Mouse (Mus musculus) hindbrain, embryonic 10.5 days (tissue): ENCODE data around the gene Stxbp3. TPM values are rescaled to one million over a fixed set of nuclear protein-coding genes. Genes with fewer than 3 reads are reported as not detected.
"Not testable (repeated sequence)": the region's sequence is repeated elsewhere in the genome, so short reads cannot be mapped to it uniquely, and the experiment has no call there.

Experiments used
- DNase-seq: peaks from one replicate; pipeline ENCODE4 v3.0.0-alpha.2; 2017; ENCODE audit warnings: low spot score
- H3K27ac ChIP-seq: fragments of 300-500 bp; sonication (generic); 2 replicates; pipeline ENCODE4 v1.5.1; 2016; ENCODE audit warnings: mild to moderate bottlenecking, moderate library complexity
- H3K27me3 ChIP-seq: fragments of 300-500 bp; sonication (generic); 2 replicates; pipeline ENCODE4 v1.6.1; 2016; ENCODE audit warnings: mild to moderate bottlenecking; ENCODE audit not compliant: poor library complexity, insufficient read depth, severe bottlenecking
- H3K36me3 ChIP-seq: fragments of 300-500 bp; sonication (generic); 2 replicates; pipeline ENCODE4 v1.6.1; 2016; ENCODE audit warnings: mild to moderate bottlenecking, moderate library complexity
- H3K4me1 ChIP-seq: fragments of 300-500 bp; sonication (generic); replicated peaks from 2 replicates; pipeline ENCODE4 v1.6.1; 2016; ENCODE audit warnings: mild to moderate bottlenecking
- H3K4me3 ChIP-seq: fragments of 300-500 bp; sonication (generic); 2 replicates; pipeline ENCODE4 v1.5.1; 2016; ENCODE audit warnings: mild to moderate bottlenecking, moderate library complexity
- H3K9me3 ChIP-seq: fragments of 300-500 bp; sonication (generic); 2 replicates; pipeline ENCODE4 v1.6.1; 2016; ENCODE audit warnings: mild to moderate bottlenecking, moderate library complexity
- WGBS: fragments of 180-500 bp; shearing (Covaris S2); methylation state at CpG from one replicate; pipeline ENCODE4 v1.1.7; 2016; 5-methylcytosine and 5-hydroxymethylcytosine counted together
- polyA plus RNA-seq: library from polyadenylated mRNA; unstranded; fragments of >200 nt; fragmentation: Nextera tagmentation; extraction: Ambion mirVana; gene quantifications from 2 replicates; pipeline ENCODE4 v1.2.1, GENCODE M21; 2016

Stxbp3 gene
- polyA plus RNA-seq, 1 experiment from 2014 or later, result 18.9 TPM

DNA sequence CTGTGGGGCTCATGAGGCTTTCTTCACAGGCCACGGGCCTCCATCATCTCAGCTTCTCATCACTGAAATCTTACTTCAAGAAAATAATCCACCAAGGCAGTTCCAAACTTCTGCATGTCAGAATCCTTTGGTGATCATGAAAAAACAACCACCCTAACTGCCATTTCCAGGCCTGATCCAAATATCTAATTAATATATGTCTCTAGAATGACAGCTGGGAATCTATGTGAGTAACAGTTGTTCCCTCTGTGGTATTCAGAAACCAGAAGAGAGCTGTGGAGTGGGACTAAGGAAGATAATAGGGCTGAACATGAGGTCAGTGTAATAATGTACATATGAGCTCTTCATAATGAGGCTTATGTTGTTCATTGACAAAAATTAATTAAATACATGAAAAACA lies 12.9 kb upstream of the Stxbp3 start:
- H3K36me3 ChIP-seq, result no peaks in the 10 kb centered on the region
- no peak overlapping the region for H3K27ac ChIP-seq
- WGBS, result 85% methylated on average over 1 of the region's 1 CpGs

DNA sequence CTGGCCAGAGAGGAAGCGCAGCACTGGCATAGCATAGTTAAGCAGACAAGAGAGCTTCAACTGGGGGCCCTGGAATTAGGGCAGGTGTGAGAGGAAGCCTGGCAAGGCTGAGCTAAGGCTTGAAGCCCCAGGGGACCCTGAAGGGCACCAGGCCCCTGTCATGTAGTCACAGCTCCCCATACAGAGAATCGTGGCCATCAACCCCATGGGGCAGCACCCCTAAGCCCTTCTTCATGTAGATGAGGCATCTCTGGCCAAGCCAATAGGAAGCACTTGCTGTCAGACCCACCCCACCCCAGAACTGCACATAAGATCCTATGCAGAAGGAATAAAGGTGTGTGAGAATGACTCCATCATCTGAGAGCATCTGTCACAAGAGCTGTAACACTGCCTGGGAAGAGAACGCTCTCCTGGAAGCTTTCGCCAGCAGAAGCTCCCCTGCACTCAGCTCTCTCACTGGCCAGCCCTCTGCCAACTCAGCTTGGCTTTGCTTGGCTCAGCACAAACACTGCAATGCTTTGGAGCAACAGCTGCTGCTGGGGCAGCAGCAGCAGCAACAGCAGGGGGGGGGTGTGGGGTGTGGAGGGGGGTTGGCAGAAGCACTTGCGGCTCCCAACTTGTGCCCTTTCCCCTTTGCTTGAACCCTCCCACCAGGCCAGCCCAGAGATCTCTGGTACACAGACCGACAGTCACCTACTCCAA lies 11.8 kb upstream of the Stxbp3 start:
- H3K27me3 ChIP-seq, result no peaks in the 10 kb centered on the region
- H3K27ac ChIP-seq, result no peak overlapping the region
- 50% methylated on average over 6 of the region's 6 CpGs for WGBS
- peaks cover 23% of the 10 kb centered on the region for H3K4me1 ChIP-seq
- H3K4me3 ChIP-seq, result no peak overlapping the region
- H3K9me3 ChIP-seq, result no peaks in the 10 kb centered on the region
- no peaks in the 10 kb centered on the region for H3K36me3 ChIP-seq
- DNase-seq, result no peak

More for the DNA sequence above, 12.9 kb upstream of the Stxbp3 start:
- DNase-seq, result no peak
- Histone ChIP-seq H3K9me3 (no peaks in the 10 kb centered on the region), H3K4me1 (peaks cover 29% of the 10 kb centered on the region), H3K4me3 (no peak overlapping the region), H3K27me3 (no peaks in the 10 kb centered on the region)

DNA sequence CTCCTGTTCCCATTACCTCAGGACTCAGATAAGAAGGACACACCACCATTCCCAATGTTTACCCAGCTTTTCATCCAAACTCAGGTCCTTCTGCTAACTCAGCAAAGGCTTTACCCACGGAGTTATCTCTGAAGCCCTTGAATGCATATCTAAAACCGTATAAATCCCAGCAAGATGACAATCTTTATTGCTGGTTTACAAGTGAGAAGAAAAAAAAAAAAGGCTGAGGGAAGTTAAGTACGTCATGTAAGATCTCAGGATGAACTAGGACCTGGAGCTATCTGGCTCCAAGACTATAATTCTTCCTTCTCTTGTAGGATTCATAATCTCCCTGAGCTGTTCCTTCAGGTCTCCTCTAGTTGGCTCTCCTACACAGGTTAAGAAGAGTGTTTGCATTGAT lies 11.2 kb upstream of the Stxbp3 start:
- H3K27ac ChIP-seq, result no peak overlapping the region
- no peak for DNase-seq
- no peaks in the 10 kb centered on the region for H3K36me3 ChIP-seq
- H3K4me1 ChIP-seq, result peaks cover 18% of the 10 kb centered on the region
- no peaks in the 10 kb centered on the region for H3K9me3 ChIP-seq
- H3K27me3 ChIP-seq, result no peaks in the 10 kb centered on the region
- WGBS, result 89% methylated on average over 3 of the region's 3 CpGs
- H3K4me3 ChIP-seq, result no peak overlapping the region

DNA sequence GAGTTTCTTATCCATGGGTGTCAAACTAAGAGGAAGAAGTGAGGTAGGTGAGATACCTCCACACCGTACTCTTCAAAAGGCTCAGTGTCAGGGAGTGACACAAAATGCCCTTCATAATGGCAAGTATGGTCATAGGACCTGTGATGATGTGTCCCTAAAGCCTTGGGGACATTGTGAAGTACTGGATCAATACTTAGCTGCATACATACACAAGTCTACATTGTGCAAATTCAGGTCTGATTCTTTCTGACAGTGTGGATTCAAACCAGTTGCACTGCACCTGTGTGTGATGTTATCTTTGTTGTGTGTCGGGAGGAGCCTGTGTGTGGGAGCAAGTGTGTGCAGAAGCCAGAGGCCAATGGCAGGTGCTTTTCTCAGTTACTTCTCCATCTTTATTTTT lies 10.7 kb upstream of the Stxbp3 start:
- Histone ChIP-seq H3K27ac (no peak overlapping the region), H3K4me1 (peaks cover 18% of the 10 kb centered on the region), H3K36me3 (no peaks in the 10 kb centered on the region), H3K27me3 (no peaks in the 10 kb centered on the region), H3K9me3 (no peaks in the 10 kb centered on the region), H3K4me3 (no peak overlapping the region)
- no peak for DNase-seq
- WGBS, result 88% methylated on average over 2 of the region's 2 CpGs

DNA sequence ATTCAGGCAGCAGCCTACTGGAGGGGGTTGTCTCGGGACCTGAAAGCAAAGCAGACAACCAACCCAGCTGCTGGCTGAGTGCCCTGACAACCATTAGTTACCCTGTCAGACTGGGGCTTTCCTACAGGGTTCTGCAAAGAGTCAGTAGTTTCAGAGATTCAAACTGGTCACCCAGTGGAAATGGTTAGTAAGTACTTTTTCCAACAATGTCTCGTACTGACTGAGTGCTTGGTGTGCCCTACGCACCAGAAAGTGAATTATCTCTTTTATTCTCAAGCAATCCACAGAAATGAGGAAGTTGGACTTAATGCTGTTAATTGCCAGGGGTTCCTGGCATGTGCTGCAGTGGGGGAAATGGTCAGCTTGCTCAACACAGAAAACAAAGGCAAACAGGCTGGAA lies 10.2 kb upstream of the Stxbp3 start:
- H3K27me3 ChIP-seq, result no peaks in the 10 kb centered on the region
- H3K9me3 ChIP-seq, result no peaks in the 10 kb centered on the region
- no peak overlapping the region for H3K27ac ChIP-seq
- no peaks in the 10 kb centered on the region for H3K36me3 ChIP-seq
- peaks cover 12% of the 10 kb centered on the region for H3K4me1 ChIP-seq
- no peak for DNase-seq
- H3K4me3 ChIP-seq, result no peak overlapping the region
- WGBS, result 74% methylated on average over 3 of the region's 3 CpGs

DNA sequence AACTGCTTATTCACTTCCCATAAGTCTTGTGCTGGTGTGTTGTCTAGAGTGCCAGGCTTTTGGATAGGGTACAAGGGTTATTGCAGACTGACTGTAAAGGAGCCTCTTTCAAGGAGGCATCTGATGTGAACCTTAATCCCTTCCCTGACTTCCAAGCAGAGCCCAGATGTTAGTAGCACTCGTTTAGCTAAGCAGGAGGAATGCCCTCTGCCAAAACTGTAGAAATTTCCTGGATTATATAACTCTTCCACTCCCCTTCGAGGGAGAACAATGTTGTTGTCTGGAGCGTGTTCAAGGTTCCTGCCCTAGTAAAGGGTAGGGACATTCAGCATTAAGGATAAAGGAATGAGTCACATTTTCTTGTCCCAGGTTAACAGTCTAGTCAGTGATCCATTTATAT lies 6.3 kb upstream of the Stxbp3 start:
- DNase-seq, result no peak
- H3K36me3 ChIP-seq, result no peaks in the 10 kb centered on the region
- H3K27me3 ChIP-seq, result no peaks in the 10 kb centered on the region
- no peak overlapping the region for H3K27ac ChIP-seq
- WGBS, result 80% methylated on average over 3 of the region's 3 CpGs
- H3K9me3 ChIP-seq, result no peaks in the 10 kb centered on the region
- no peak overlapping the region for H3K4me3 ChIP-seq
- H3K4me1 ChIP-seq, result no peaks in the 10 kb centered on the region

DNA sequence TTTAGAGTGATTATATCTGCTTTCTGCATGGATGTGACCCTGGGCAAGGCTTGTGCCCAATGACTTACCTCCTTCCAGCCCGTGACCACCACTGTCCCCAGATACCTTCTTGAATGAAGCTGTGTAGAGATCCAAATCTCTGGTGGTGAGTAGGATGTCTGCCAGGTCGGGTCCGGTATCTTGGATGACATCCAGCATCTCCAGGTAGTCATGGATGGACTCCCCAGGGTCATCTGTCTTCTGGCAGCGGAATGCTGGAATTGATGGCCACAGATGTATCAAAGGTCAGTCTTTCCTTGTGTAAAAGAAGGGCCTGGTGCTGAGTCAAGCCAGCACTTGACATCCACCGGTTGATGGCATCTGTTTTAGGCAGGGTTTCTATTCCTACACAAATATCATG lies 4.2 kb upstream of the Stxbp3 start:
- no peaks in the 10 kb centered on the region for H3K9me3 ChIP-seq
- DNase-seq, result no peak
- peaks cover 2% of the 10 kb centered on the region for H3K4me1 ChIP-seq
- H3K36me3 ChIP-seq, result no peaks in the 10 kb centered on the region
- WGBS, result 82% methylated on average over 5 of the region's 5 CpGs
- H3K4me3 ChIP-seq, result no peak overlapping the region
- H3K27me3 ChIP-seq, result no peaks in the 10 kb centered on the region
- no peak overlapping the region for H3K27ac ChIP-seq

DNA sequence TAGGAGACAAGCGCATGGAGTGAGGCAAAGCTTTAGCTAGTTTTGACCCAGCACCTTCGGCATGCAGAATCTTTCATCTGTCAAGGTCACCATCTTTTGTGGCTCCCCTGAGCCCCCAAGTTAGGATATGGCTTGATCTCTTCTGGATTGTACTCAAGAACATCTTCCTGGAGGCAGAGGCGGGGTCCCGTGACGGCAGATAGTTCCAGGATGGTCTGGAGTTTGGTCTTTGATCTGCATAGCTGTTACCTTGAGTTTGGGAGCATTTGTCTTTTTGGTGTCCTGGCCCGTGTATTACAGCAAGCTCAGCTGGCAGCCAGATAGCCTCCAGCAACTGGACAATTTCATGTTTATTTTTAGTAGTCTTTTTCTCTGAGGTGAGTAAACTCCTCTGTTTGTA lies 3.7 kb upstream of the Stxbp3 start:
- DNase-seq, result no peak
- 93% methylated on average over 6 of the region's 6 CpGs for WGBS
- Histone ChIP-seq H3K27ac (no peak overlapping the region), H3K36me3 (no peaks in the 10 kb centered on the region), H3K9me3 (no peaks in the 10 kb centered on the region), H3K4me1 (peaks cover 7% of the 10 kb centered on the region), H3K4me3 (no peak overlapping the region), H3K27me3 (no peaks in the 10 kb centered on the region)

DNA sequence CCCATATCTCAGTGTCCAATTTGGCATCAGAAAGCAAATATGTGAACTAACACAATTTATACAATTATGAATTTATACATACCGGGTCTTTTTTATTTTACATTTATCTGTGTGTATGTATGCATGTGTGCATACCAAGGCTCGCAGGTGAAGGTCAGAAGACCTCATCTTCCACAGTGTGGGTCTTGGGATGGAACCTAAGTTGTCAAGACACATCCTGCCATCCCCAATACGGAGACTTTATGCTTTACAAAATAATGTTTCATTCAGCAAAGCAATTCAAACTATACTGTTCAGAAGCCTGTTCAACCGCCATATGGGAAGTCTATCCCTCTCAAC lies 359 bp upstream of the Stxbp3 start:
- Histone ChIP-seq H3K36me3 (peaks cover 7% of the 10 kb centered on the region; the same call in 1 of the 2 replicates), H3K9me3 (no peaks in the 10 kb centered on the region), H3K27me3 (no peaks in the 10 kb centered on the region), H3K27ac (no peak overlapping the region), H3K4me3 (peak overlapping the region; percentile 81), H3K4me1 (peaks cover 14% of the 10 kb centered on the region)
- no peak for DNase-seq
- 54% methylated on average over 4 of the region's 4 CpGs for WGBS

DNA sequence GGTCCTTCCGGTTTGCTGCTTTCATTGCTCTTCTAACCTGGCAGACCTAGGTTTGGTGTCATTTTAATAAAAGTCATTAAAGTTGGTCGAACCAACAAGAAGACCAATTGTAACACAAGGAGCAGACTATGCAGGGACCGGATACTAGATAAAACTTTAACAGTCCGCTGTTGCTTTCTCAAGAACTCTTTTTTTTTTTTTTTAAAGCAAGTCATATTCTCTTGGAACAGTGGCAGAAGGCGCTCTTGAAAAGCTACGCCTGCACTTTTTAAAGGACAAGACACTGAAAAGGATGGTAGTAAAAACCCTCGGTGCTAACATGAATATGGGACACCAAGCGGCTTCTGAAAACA lies 703 bp downstream of the Stxbp3 start:
- Histone ChIP-seq H3K4me3 (peak overlapping the region; percentile 81), H3K27ac (peak overlapping the region; percentile 90), H3K36me3 (peaks cover 7% of the 10 kb centered on the region; the same call in 1 of the 2 replicates), H3K9me3 (no peaks in the 10 kb centered on the region), H3K4me1 (peaks cover 14% of the 10 kb centered on the region), H3K27me3 (no peaks in the 10 kb centered on the region)
- 12% methylated on average over 8 of the region's 8 CpGs for WGBS
- no peak for DNase-seq

DNA sequence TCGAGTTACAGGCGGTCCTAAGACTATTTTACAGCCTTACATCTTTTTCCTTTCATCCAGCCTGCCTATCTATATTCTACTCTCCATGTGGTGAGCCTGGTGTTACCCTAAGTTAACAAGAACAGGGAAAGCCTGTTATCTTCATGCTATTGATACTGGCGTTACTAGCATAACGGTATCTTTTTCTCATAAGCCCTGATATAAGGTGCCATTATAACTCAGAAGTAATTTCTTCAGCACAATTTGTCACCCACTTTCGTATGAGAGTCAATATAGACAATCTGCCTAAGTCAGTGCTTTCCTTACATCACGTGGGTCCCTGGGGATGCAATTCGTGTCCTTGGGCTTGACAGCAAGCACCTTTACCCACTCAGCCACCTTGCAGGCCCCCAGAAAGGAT lies 1.3 kb downstream of the Stxbp3 start:
- no peaks in the 10 kb centered on the region for H3K9me3 ChIP-seq
- DNase-seq, result no peak
- no peak overlapping the region for H3K27ac ChIP-seq
- H3K4me3 ChIP-seq, result peak overlapping the region; percentile 81
- peaks cover 14% of the 10 kb centered on the region for H3K4me1 ChIP-seq
- no peaks in the 10 kb centered on the region for H3K27me3 ChIP-seq
- peaks cover 13% of the 10 kb centered on the region; the same call in 1 of the 2 replicates for H3K36me3 ChIP-seq
- WGBS, result 88% methylated on average over 7 of the region's 7 CpGs

DNA sequence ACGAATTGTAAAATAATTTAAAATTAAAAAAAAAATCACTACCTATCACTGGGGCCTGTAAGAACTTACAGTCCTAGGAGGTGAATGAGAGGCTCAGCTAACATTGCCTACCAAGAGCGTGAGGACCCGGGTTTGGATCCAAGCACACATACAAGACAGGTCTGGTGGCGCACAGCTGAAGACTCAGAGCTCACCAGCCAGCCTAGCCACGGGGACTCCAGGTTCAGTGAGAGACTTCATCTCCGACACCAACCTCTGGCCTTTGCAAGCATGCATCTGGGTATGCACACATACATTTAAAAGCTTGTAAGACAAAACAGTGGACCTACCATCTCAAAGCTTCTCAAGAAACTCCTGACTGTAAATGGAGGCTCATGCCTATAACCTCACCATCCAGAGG lies 3.4 kb downstream of the Stxbp3 start:
- DNase-seq, result no peak
- Histone ChIP-seq H3K4me1 (peaks cover 14% of the 10 kb centered on the region), H3K4me3 (no peak overlapping the region), H3K9me3 (no peaks in the 10 kb centered on the region), H3K27ac (no peak overlapping the region), H3K27me3 (no peaks in the 10 kb centered on the region), H3K36me3 (peaks cover 22% of the 10 kb centered on the region)
- WGBS, result 94% methylated on average over 6 of the region's 6 CpGs

DNA sequence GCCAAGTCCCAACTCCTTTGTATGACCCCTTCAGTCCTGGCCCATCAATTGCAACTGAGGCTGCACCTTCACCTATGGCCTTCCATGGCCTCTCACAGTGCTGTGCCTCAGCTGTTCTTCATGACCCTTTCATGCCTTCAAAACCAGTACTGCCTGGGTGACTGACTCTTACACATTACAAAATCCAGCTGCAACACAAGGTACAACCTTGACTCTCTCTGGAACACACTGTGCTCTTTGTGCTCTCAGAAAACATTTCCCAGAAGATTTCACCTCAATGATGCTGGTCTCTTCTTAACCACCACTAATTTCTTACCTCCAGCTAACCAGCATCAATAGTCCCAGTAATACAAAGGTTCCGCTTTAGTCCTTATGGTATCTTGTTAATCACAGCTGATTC lies 6.6 kb downstream of the Stxbp3 start:
- DNase-seq, H3K9me3 ChIP-seq, H3K4me3 ChIP-seq, H3K27ac ChIP-seq, H3K4me1 ChIP-seq, H3K27me3 ChIP-seq: not testable (repeated sequence)
- 97% methylated on average over 1 of the region's 1 CpGs for WGBS
- H3K36me3 ChIP-seq, result peaks cover 22% of the 10 kb centered on the region

DNA sequence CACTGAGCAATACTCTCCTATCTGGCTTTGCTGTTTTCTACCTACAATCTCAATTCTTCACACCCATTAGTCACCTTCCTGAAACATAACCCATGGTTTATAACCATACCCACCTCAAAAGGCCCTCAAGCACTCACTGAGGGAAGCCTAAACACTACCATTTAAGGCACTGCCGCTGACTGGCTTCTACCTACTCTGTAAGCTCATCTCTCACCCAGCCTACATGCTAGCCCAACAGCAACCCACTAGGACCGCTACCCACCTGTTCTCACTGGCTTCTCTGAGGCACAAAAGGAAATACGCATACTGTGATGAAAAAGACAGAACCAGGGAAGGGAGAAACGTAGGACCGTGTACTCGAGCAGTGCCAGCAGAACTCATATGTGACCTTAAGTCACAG lies 8.6 kb downstream of the Stxbp3 start:
- no peak overlapping the region for H3K4me3 ChIP-seq
- WGBS, result 95% methylated on average over 6 of the region's 6 CpGs
- no peak for DNase-seq
- no peaks in the 10 kb centered on the region for H3K4me1 ChIP-seq
- no peaks in the 10 kb centered on the region for H3K9me3 ChIP-seq
- H3K27ac ChIP-seq, result no peak overlapping the region
- no peaks in the 10 kb centered on the region for H3K27me3 ChIP-seq
- H3K36me3 ChIP-seq, result peaks cover 27% of the 10 kb centered on the region
